Mouse (Mus musculus) kidney, adult 18-20 months (tissue): Measurements from ENCODE around the gene Parp9.

Experiments
- DNase-seq: peaks from one replicate; pipeline ENCODE4 v3.0.0; 2021

The Parp9 gene

GRCm38 (mm10) chr16:36008396-36008795 lies 70.1 kb downstream of the Parp9 start:
- no peak for DNase-seq

- DNase-seq: no peak
Observed at GRCm38 (mm10) chr16:36016335-36016734, 78.1 kb downstream of the Parp9 start.
